Mouse (Mus musculus) natural killer cell, adult 2 months (primary cell): ENCODE data around the gene Tbx6.

Experiments
- DNase-seq, 2 experiments: peaks; one replicate each; pipeline ENCODE4 v3.0.0; 2022; ENCODE audit warnings: low spot score in 2 of 2

Gene Tbx6

DNA sequence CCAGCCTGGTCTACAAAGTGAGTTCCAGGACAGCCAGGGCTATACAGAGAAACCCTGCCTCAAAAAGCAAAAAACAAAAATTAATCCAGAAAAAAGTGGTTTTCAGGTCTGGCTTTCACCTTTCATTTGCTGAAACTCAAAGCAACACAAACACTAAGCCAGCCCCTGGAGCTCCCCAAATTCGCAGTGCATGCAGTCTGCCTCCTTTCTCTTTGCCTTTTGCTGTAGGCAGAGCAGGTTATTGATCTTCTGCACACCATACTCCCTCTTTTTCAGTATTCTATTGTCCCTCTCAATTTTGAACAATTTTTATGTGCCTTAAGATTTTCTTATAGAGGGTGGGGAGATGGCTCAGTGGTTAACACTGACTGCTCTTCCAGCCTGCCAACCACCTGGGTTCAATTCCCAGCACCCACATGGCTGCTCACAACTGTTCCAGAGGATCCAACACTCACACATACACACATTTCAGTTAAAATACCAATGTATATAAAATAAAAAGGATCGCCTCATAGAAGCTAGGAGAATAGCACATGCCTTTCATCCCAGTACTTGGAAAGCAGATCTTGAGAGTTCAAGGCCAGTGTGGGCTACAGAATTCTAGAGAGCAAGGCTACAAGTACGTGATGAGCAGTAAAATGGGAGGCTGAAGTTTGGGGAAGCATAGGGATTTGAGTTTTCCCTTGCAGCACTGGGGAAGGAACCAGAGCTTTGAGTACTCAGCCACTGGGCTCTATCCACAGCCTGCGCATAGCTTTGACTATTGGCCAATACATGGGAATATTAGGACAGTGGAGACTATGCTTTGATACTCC lies 12.4 kb downstream of the Tbx6 start:
- no peak for DNase-seq

DNA sequence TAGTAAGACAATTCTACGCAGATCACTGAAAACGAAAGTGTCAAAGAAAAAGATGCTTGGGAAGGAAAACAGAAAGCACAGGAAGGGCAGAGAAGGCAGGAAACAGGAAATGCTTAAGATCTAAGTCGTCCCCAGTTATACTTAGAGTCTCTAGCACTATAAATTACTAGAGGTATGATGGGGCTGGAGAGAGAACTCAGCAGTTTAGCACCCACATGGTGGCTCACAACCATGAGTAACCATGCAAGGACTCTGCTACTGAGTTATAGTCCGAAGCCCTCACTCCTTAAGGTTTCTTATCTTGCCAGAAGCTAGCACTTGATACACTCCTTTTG lies 13.0 kb downstream of the Tbx6 start:
- no peak for DNase-seq

DNA sequence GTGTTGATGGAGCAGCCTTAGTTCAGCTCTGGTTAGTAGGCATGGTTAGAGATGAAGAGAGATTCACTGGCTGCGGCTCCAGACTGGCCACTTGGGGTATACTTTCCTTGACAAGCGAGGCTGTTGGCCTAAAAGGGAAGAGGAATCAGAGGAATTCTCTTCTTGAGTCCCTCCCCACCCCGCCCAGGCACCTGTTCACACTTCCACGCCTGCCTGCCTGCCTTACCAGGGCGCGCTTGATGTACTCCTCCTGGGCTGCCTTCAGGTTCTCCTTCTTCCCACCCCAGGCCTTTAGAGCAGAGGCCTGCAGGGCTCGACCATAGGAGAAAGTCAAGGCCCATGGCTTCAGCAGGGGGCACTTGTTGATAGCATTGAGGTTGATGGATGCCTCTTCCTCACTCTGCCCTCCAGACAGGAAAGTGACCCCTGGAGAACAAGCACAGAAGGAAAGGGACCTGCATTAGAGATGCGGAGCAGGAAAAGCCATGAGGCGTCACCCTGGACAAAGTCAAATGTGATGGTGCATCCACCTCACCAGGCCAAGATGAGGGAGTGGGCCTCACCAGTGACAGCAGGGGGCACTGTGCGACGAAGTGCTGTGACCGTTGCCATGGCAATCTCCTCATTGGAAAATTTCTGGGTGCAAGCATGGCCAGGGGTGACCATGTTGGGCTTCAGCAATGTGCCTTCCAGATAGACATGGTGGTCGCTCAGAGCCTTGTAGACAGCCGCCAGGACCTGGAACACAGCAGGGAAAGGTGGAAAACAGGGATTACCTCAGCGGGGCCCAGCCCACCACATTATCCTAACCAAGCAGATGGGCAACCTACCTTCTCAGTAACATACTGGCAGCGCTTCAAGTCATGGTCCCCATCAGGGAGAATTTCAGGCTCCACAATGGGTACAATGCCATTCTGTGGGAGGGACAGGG lies 14.4 kb downstream of the Tbx6 start:
- no peak for DNase-seq

- peak; percentile 32 to 53 for DNase-seq
Measured at GRCm38 (mm10) chr7:126796350-126796932, 15.2 kb downstream of the Tbx6 start.

DNA sequence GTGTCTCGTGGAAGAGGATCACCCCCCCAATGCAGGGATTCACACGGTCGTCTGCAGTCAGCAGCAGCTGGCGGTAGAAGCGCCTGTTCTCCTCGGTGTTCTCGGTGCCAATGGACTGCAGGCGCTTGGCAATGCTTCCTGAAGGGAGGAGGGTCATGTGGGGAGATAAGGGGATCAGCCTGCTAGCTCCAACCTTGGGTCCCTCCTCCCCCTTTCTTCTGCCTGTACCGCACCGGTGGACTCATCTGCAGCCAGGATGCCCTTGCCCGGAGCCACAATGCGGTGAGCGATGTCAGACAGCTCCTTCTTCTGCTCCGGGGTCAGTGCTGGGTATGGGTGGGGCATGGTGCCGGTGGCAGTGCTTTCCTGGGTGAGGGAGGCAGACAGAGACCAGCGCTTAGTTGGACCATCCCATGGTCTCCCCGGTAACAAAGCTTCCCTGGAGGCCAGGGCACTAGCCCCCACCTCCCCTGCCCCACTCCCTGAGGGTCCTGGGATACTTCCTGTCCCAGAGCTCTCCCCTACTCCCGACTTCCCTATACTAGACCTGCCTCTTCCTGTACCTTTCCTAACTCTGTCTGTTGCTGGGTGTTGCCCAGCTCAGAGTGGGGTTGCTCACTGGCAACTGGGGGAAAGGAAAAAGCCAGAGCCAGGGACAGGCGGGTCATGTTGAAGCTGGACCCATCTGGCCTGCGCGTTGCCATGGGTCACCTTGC lies 16.3 kb downstream of the Tbx6 start, which contains the start of gene Fam57b:
Gene Fam57b, plus strand, starts transcription at position 258 of the 716 bp plus-strand sequence.
- no peak for DNase-seq

GRCm38 (mm10) chr7:126798127-126799049 lies 17.1 kb downstream of the Tbx6 start:
- peak in 1 of 2 experiments; percentile 24 for DNase-seq

DNA sequence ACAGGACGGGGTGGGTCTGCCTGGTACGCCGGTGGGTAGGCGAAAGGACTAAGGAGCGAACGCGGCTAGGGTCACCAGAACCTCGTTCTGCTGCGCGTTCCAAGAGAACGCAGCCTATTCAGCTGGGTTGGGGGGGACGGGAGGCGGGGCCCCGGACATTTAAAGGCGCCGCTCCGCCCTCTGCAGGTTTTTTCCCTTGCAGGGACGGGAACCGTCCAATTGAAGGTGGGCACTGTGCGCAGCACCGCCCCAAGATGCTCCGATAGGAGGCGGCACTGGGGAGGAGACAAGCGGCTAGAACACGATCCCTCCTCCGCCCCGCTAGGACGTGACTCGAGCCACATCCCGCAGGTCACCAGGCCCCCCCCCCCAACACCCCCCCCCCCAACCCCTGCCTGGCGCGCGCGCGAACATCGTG lies 17.8 kb downstream of the Tbx6 start:
- DNase-seq, result peak; percentile 96

GRCm38 (mm10) chr7:126799468-126800268 lies 18.4 kb downstream of the Tbx6 start:
- no peak for DNase-seq

- no peak for DNase-seq
Measured at GRCm38 (mm10) chr7:126800269-126801056, 19.2 kb downstream of the Tbx6 start.

DNA sequence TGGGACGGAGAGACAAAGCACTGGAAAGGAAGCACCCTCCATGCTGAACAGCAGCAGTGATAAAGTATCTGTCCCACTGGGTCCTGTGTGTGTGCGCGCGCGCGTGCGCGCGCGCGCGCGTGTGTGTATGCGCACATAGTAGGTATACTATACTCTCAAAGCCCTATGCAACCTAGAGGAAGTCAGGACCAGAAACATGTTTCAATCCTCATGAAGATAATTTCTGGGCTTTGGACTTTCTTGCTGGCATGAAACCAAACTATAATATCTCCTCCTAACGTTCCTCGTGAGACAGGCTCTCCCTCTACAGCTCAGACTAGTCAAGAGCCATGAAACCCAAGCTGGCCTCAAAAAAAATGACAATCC lies 19.8 kb downstream of the Tbx6 start:
- DNase-seq, result no peak

DNA sequence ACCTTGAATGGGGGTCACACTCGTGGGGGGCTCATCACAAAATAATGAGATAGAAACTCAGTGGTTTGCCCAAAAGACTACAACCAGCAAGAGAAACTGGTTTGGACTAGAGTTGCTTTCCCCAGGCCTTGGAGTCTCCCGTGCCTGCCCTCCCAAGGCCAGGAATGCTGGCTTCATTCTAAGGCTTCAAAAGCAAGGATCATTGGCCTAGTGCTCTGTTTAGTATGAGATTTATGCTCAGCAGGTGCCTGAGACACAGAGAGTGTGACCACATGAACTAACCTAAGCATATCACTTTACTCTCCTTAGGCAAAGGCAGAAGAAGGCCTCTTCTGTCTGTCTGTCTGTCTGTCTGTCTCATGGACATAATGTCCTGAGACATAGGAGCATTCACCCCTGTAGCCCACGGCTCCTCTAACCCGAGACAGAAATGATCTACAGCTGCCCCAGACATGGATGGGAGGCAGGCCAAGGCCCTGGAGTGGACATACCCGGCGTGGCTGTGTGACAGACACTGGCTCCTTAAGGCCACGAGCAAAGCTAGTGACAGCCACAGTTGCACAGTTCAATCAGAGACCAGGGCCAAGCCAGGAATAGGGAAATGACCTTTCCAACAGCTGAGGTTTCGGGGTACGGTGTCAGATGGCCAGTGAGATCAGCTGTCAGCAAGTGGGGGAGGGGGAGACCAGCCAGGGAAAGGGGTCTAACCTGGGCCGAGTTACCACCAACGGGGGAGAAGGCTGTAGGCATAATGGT lies 21.0 kb downstream of the Tbx6 start:
- DNase-seq, result no peak

DNA sequence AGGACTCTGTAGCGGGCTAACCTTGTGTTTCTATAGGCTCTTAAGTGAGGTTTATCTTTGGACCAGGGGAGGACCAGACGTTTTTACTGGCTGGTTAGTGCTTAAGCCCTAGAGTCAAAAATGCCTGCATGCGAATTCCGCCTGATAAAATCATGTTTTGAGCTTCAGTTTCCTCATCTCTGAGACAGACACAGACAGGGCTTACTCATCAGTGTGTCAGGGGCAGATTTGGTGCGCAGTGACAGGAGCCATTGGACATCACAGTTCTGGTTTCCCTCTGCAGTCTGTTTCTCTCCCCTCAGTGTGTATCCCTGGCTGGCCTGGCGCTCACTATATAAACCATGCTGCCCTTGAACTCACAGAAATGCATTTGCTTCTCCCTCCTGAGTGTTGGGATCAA lies 21.9 kb downstream of the Tbx6 start:
- no peak for DNase-seq

DNA sequence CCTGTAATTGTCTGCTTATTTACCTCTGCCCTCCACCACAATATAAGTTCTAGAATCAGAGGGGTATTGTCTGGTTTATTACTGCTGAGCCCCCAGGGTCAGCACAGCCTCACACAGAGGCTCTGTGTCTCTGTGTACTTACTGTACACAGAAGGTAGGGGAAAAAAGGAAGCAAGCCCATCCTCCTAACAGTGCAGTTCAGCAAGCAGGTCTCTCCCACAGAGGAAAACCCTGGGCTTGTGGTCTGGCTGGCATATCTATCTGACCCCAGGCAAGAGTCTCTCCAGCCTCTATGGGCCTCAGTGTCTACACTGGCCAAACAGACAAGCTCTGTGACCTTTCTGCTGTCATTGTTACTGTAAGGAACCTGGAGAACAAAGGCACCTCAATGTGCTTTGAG lies 22.5 kb downstream of the Tbx6 start:
- DNase-seq, result no peak

DNA sequence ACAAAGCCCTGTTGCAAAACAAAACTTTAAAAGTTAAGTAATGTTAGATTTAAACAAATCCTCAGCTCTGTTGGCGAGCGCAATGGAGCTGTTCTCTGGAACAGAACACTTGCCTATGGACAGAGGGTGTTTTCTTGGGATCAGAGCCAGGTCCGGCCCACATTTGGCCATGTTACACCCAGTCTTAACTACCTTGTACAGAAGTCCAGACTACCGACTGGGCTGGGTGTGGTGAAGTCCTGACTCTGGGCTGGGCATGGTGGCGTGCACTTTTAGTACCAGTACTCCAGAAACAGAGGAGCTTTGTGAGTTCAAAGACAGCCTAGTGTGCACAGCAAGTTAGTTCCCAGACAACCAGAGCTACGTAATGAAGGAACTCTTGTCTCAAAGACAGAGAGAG lies 25.7 kb downstream of the Tbx6 start:
- DNase-seq, result no peak

DNA sequence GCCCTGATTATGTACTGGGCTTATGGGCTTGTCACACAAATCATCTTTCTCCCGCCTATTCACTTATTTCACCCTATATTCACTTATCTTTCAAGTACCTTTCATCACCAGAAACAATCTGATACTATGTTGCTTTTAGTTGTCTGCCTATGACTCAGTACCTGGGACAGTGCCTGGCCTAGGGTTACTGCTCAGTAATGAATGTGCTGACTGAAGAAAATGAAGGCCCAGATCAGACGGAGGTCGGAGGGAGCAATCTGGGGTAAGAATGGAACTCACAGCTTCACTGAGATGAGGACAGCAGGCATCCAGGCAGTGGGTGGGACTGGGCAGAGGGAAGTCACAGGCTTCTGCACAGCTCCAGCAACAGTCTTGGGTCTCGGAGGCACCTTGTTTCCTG lies 26.1 kb downstream of the Tbx6 start:
- DNase-seq, result no peak

- peak; percentile 51 to 52 for DNase-seq
Measured at GRCm38 (mm10) chr7:126808703-126809455, 27.6 kb downstream of the Tbx6 start.

DNA sequence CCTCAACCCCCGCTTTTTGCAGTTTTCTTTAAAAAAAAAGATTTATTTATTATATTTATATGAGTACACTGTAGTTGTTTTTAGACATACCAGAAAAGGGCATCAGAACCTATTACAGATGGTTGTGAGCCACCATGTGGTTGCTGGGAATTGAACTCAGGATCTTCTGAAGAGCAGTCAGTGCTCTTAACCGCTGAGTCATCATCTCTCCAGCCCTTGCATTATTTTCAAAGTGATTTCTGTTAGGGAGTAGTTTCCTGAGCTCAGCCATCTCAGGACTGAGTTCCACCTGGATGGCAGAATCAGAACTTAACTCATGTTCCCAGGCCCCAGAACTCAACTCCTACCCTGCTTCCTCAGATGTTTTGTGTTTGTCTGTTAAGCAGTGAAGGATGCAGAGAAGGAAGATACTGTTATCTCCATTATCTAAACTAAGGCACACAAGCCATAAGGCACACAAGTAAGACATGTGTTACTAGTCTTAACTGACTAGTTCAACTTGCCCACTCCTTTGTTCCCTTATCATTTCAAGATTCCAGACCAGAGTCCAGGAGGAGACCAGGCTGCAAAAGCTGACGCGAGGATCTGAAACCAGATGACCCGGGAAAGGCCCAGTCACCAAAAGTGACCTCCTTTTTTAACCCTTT lies 28.6 kb downstream of the Tbx6 start:
- DNase-seq, result no peak
